Mouse (Mus musculus) adrenal gland (tissue): ENCODE measurements around the gene Fgfr2.

Source experiments
- intact Hi-C: fragments of 180-260 bp; cut with DNase I; formaldehyde crosslinking; loops from one replicate; pipeline ENCODE4 v1.15.1; 2025

Gene Fgfr2

GRCm38 (mm10) chr7:132333078-132333477 lies 790.1 kb downstream of the Fgfr2 start:
- intact Hi-C loops = no loop called here

- intact Hi-C loops = no loop called here
Measured at GRCm38 (mm10) chr7:132332176-132332575, 791.0 kb downstream of the Fgfr2 start.

- intact Hi-C loops = no loop called here
Measured at GRCm38 (mm10) chr7:132330179-132330578, 793.0 kb downstream of the Fgfr2 start.

GRCm38 (mm10) chr7:132328648-132329047 lies 794.5 kb downstream of the Fgfr2 start:
- intact Hi-C loops = no loop called here

- intact Hi-C loops = no loop called here
Measured at GRCm38 (mm10) chr7:132325549-132326331, 797.4 kb downstream of the Fgfr2 start.

GRCm38 (mm10) chr7:132323430-132323829 lies 799.7 kb downstream of the Fgfr2 start:
- intact Hi-C loops = no loop called here

- intact Hi-C loops = no loop called here
Measured at GRCm38 (mm10) chr7:132321392-132321958, 801.7 kb downstream of the Fgfr2 start.

GRCm38 (mm10) chr7:132317036-132317541 lies 806.1 kb downstream of the Fgfr2 start, which contains the start of gene Chst15:
Gene Chst15 (minus strand): TSS chr7:132317228.
- intact Hi-C loops = loop anchor here (5.0 to 10.0 kb wide), 2 partner anchors 90 to 238 kb away; no protein-coding TSS in a partner anchor

GRCm38 (mm10) chr7:132316101-132317035 lies 806.8 kb downstream of the Fgfr2 start:
- intact Hi-C loops = loop anchor here (5.0 to 10.0 kb wide), 2 partner anchors 89 to 238 kb away; no protein-coding TSS in a partner anchor

GRCm38 (mm10) chr7:132315149-132316091 lies 807.7 kb downstream of the Fgfr2 start:
- intact Hi-C loops = loop anchor here (2.0 to 10.0 kb wide), 3 partner anchors 88 to 239 kb away; no protein-coding TSS in a partner anchor

GRCm38 (mm10) chr7:132312396-132312795 lies 810.8 kb downstream of the Fgfr2 start:
- intact Hi-C loops = loop anchor here (10.0 kb wide), 1 partner anchor 242 kb away; no protein-coding TSS in a partner anchor

GRCm38 (mm10) chr7:132308537-132309191 lies 814.5 kb downstream of the Fgfr2 start:
- intact Hi-C loops = no loop called here

GRCm38 (mm10) chr7:132307722-132308271 lies 815.4 kb downstream of the Fgfr2 start:
- intact Hi-C loops = no loop called here

GRCm38 (mm10) chr7:132306671-132307412 lies 816.3 kb downstream of the Fgfr2 start:
- intact Hi-C loops = no loop called here

- intact Hi-C loops = no loop called here
Measured at GRCm38 (mm10) chr7:132305492-132306375, 817.4 kb downstream of the Fgfr2 start.

GRCm38 (mm10) chr7:132304424-132305085 lies 818.6 kb downstream of the Fgfr2 start:
- intact Hi-C loops = no loop called here

GRCm38 (mm10) chr7:132303988-132304387 lies 819.2 kb downstream of the Fgfr2 start:
- intact Hi-C loops = no loop called here
